Mouse (Mus musculus) bone marrow, adult 2 months (tissue): ENCODE measurements around the gene Hsd17b12.

Experiments
- CTCF ChIP-seq: fragments of 200-500 bp; IDR thresholded peaks from 2 replicates; pipeline ENCODE4 v1.5.1; 2011; ENCODE audit warnings: low read length, control low read depth; ENCODE audit not compliant: control insufficient read depth, insufficient read depth
- POLR2A ChIP-seq: fragments of 200-500 bp; IDR thresholded peaks from 2 replicates; pipeline ENCODE4 v1.6.1; 2011; ENCODE audit warnings: low read depth, mild to moderate bottlenecking, control low read depth, low read length, borderline replicate concordance; ENCODE audit not compliant: control insufficient read depth

GRCm38 (mm10) chr2:94069482-94069881, 88.3 kb downstream of the Hsd17b12 start:
- TF ChIP-seq CTCF (no peak), POLR2A (no peak)
